Mouse (Mus musculus): ENCODE measurements around the gene Kctd17. TPM values are rescaled to one million over a fixed set of nuclear protein-coding genes. Genes with fewer than 3 reads are reported as not detected.
A peak's percentile ranks its signal among the peaks of the same experiment; 100 is the strongest.

Kctd17 gene
- polyA plus RNA-seq, 1 experiment from 2014 or later: 4.9 TPM

DNA sequence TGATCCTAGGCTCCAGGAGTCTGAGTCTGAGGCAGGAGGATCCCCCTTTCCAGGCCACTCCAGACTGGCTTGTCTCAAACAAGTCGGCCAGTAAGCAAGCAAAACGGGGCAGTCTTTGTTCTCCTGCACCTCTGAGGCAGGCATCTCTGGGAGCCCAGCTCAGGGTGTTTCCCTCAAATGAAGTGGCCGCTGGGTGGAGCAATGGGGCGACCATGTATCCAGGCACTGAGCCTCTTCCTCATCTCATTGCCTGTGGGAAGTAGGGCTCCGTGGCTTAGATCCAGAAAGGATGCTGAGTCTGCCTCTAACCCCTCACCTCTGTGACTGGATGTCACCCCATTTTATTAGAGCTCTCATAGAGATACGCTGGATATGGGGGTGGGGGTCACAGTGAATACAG lies 38.4 kb downstream of the Kctd17 start:
- Histone ChIP-seq H3K4me1 (ENCODE audit: control insufficient read depth, low read depth, low read length) (peaks cover under 1% of the 10 kb centered on the region), H3K4me2 (ENCODE audit: low read depth, low read length) (peak overlapping the region; percentile 48), H3K9ac (ENCODE audit: low read depth, low read length) (no peak overlapping the region), H3K27ac (ENCODE audit: low read length) (no peak overlapping the region), H3K27me3 (ENCODE audit: control insufficient read depth, insufficient read depth, low read depth, low read length) (no peaks in the 10 kb centered on the region), H3K4me3 (ENCODE audit: low read depth, low read length) (0 out of 2 replicates have a peak overlapping the region, but pooled peaks have one; percentile 8), H3K9me3 (replicated peaks; ENCODE audit: control insufficient read depth, low read length) (no peaks in the 10 kb centered on the region), H3K36me3 (ENCODE audit: control insufficient read depth, insufficient read depth) (no peaks in the 10 kb centered on the region)
- WGBS (ENCODE audit: insufficient replicate concordance): 22% methylated on average over 6 of the region's 6 CpGs
- no peak for ATAC-seq (ENCODE audit: low read depth)

DNA sequence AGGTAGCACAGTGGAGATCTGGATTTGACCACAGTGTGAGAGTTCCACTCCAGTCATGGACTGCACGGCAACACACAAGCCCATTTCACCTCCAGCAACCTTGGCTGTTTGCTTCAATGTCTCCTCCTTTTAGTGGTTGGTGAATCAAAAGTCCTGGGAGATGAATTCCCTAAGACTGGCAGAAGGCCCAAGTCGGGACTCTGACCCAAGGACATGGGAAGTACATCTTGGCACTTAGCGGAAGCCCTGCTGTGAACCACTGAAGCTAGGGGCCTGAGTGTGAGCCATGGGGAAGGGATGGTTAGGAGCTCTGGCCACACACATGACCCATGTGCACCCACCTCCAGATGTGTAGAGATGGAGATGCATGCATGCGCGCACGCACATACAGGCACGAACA lies 39.2 kb downstream of the Kctd17 start:
- Histone ChIP-seq H3K4me1 (ENCODE audit: control insufficient read depth, low read depth, low read length) (peaks cover 3% of the 10 kb centered on the region), H3K9me3 (replicated peaks; ENCODE audit: control insufficient read depth, low read length) (no peaks in the 10 kb centered on the region), H3K27me3 (ENCODE audit: control insufficient read depth, insufficient read depth, low read depth, low read length) (no peaks in the 10 kb centered on the region), H3K36me3 (ENCODE audit: control insufficient read depth, insufficient read depth) (no peaks in the 10 kb centered on the region), H3K4me3 (ENCODE audit: low read depth, low read length) (peak overlapping the region; percentile 49), H3K4me2 (ENCODE audit: low read depth, low read length) (peak overlapping the region; percentile 48), H3K9ac (ENCODE audit: low read depth, low read length) (peak overlapping the region; percentile 50), H3K27ac (ENCODE audit: low read length) (no peak overlapping the region; the same call in 1 of the 2 replicates)
- 77% methylated on average over 7 of the region's 7 CpGs for WGBS (ENCODE audit: insufficient replicate concordance)
- no peak for ATAC-seq (ENCODE audit: low read depth)

DNA sequence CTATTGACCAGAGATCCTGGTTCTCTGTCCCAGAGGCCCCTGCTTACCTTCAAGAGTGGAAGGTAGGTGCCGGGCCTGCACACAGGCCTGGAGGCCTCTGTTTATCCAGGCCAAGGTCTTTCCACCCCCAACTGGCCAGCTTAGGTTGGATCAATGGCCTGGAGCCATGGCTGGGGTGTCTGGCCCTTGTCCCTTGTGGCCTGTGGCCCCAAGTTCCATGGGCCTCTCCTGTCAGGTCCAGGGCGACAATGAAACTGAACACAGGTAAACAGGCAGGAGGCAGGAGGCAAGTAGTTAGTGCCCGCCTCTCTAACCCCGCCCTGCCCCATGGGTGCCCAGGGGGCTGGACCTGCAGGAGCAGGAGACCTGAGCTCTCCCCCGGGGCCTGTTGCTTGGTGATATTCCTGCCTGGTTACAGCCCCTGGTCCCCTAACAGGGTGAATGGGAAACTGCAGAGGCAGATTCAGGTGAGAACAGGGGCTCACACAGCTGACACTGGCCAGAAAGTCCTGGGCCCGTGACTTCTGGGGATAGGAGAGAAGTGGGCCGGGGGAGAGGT lies 40.1 kb downstream of the Kctd17 start, which contains the start of gene Tmprss6:
Gene Tmprss6, minus strand, starts transcription at position 256 of the 559 bp plus-strand sequence.
- H3K4me2 ChIP-seq (ENCODE audit: low read depth, low read length): peak within 1 kb of the TSS; percentile 48

DNA sequence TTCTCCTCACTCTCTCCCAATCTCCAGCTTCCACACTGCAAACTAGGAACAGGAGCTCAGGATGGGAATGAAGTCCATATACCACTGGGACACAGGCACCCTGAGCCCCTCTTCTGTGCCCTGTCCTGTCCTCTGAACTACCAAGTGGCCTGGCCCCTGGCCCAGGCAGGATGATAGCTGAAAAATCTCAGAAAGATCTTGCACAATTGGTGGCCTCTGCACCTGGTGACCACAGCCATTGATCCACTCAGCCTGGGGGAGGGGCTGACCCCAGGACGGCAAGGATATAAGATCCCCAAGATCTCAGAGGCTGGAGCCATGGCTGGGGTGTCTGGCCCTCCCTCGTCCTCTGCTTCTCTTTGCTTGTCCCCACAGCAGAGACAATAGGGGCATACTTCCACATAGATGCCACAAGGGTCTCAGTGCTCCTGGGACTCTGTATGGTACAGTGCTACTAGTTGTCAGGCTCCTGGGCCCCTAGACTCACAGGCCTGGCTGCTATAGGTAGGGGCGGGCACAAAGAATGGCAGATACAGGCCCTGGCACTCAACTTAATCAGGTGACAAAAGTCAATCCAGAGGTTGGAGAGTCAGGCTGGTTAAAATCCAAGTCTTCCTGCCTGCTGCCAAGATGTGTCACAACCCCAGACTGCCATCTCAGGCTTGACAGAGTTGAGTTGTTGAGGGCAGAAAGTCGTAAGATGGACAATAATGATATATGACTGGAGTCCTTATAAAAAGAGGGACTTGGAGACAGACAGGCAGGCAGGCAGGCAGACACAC lies 42.3 kb downstream of the Kctd17 start:
- Histone ChIP-seq H3K27ac (ENCODE audit: low read length) (peak overlapping the region; percentile 49), H3K9me3 (replicated peaks; ENCODE audit: control insufficient read depth, low read length) (no peaks in the 10 kb centered on the region), H3K9ac (ENCODE audit: low read depth, low read length) (no peak overlapping the region), H3K4me1 (ENCODE audit: control insufficient read depth, low read depth, low read length) (peaks cover 3% of the 10 kb centered on the region), H3K27me3 (ENCODE audit: control insufficient read depth, insufficient read depth, low read depth, low read length) (no peaks in the 10 kb centered on the region), H3K36me3 (ENCODE audit: control insufficient read depth, insufficient read depth) (no peaks in the 10 kb centered on the region), H3K4me2 (ENCODE audit: low read depth, low read length) (no peak overlapping the region), H3K4me3 (ENCODE audit: low read depth, low read length) (no peak overlapping the region)
- ATAC-seq (ENCODE audit: low read depth): peak; percentile 77
- 48% methylated on average over 4 of the region's 4 CpGs for WGBS (ENCODE audit: insufficient replicate concordance)

More for the DNA sequence above, 40.1 kb downstream of the Kctd17 start, which contains the start of gene Tmprss6:
- Histone ChIP-seq H3K27me3 (ENCODE audit: control insufficient read depth, insufficient read depth, low read depth, low read length) (no peaks in the 10 kb centered on the region), H3K4me3 (ENCODE audit: low read depth, low read length) (peak within 1 kb of the TSS; percentile 49), H3K4me1 (ENCODE audit: control insufficient read depth, low read depth, low read length) (peaks cover 3% of the 10 kb centered on the region), H3K36me3 (ENCODE audit: control insufficient read depth, insufficient read depth) (no peaks in the 10 kb centered on the region), H3K27ac (ENCODE audit: low read length) (peak within 1 kb of the TSS; percentile 79), H3K9me3 (replicated peaks; ENCODE audit: control insufficient read depth, low read length) (no peaks in the 10 kb centered on the region), H3K9ac (ENCODE audit: low read depth, low read length) (peak within 1 kb of the TSS; percentile 50)
- WGBS (ENCODE audit: insufficient replicate concordance): 54% methylated on average over 7 of the region's 7 CpGs
- peak; percentile 81 for ATAC-seq (ENCODE audit: low read depth)

DNA sequence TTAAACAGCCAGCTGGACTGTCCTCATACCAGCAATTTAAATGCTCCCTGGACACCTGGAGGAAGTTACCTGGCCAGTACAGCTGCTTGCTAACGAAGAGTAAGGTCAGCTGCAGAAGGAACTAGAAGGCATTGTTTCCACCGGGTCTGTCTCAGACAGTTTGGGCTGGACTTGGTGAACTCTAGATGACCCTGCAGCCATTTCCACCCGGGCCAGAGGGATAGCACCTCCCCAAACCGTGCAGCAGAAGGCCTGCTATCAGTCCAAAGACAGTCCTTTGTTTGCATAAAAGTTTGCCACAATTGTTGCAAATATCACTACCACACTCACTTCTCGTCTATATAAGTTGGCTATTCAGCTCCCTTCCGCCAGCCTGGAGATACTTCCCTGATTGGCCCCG lies 43.5 kb downstream of the Kctd17 start:
- no peak overlapping the region for H3K27ac ChIP-seq (ENCODE audit: low read length)
- no peaks in the 10 kb centered on the region for H3K9me3 ChIP-seq (replicated peaks; ENCODE audit: control insufficient read depth, low read length)
- no peak for ATAC-seq (ENCODE audit: low read depth)
- no peak overlapping the region for H3K4me3 ChIP-seq (ENCODE audit: low read depth, low read length)
- no peaks in the 10 kb centered on the region for H3K27me3 ChIP-seq (ENCODE audit: control insufficient read depth, insufficient read depth, low read depth, low read length)
- WGBS (ENCODE audit: insufficient replicate concordance): 24% methylated on average over 7 of the region's 7 CpGs
- no peaks in the 10 kb centered on the region for H3K36me3 ChIP-seq (ENCODE audit: control insufficient read depth, insufficient read depth)
- peaks cover 3% of the 10 kb centered on the region for H3K4me1 ChIP-seq (ENCODE audit: control insufficient read depth, low read depth, low read length)
- no peak overlapping the region for H3K4me2 ChIP-seq (ENCODE audit: low read depth, low read length)
- H3K9ac ChIP-seq (ENCODE audit: low read depth, low read length): no peak overlapping the region

DNA sequence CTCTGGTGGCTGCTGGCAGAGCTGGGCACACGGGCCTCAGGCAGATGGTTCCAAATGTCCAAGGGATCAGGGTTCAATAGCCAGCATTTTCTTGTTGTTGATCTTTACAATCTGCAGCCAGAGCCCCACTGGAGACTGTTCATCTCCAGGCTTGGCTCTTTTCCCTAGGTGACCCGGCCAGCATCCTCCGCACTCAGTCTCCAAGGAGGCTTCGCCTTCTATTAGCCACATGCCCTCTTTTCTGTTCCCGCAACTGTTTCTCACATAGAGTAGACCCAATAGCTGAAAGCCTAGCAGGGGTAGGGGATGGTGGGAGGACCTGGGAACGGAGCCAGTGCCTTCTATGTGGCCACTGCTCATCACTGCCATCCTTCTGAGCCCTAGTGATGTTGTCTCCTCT lies 45.1 kb downstream of the Kctd17 start:
- Histone ChIP-seq H3K4me1 (ENCODE audit: control insufficient read depth, low read depth, low read length) (peaks cover 3% of the 10 kb centered on the region), H3K4me3 (ENCODE audit: low read depth, low read length) (no peak overlapping the region), H3K9ac (ENCODE audit: low read depth, low read length) (no peak overlapping the region), H3K36me3 (ENCODE audit: control insufficient read depth, insufficient read depth) (no peaks in the 10 kb centered on the region), H3K27ac (ENCODE audit: low read length) (no peak overlapping the region), H3K27me3 (ENCODE audit: control insufficient read depth, insufficient read depth, low read depth, low read length) (no peaks in the 10 kb centered on the region), H3K9me3 (replicated peaks; ENCODE audit: control insufficient read depth, low read length) (no peaks in the 10 kb centered on the region), H3K4me2 (ENCODE audit: low read depth, low read length) (no peak overlapping the region)
- no peak for ATAC-seq (ENCODE audit: low read depth)
- 66% methylated on average over 6 of the region's 6 CpGs for WGBS (ENCODE audit: insufficient replicate concordance)

DNA sequence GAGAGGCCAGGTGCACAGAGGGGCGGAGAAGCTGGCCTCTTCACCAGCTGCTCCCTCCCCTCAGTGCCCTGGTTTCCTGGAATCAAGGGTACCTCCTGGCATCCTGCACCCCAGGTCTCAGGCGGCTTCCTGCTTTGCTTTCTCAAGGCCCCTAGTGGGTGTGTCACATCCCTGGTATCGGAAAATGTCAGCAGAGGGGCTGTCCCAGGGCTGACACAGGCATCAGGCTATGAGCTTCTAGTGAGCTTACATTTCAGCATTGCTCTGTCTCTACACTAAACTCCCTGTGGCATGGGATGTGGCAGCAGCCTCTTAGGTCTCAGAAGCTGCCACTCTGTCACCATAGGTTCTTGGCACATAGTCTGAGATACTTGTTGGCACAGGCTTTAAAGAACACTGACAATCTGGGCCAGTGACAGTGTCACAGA lies 47.3 kb downstream of the Kctd17 start:
- no peak overlapping the region for H3K4me2 ChIP-seq (ENCODE audit: low read depth, low read length)
- no peak overlapping the region for H3K4me3 ChIP-seq (ENCODE audit: low read depth, low read length)
- WGBS (ENCODE audit: insufficient replicate concordance): 48% methylated on average over 3 of the region's 3 CpGs
- ATAC-seq (ENCODE audit: low read depth): no peak
- no peak overlapping the region for H3K27ac ChIP-seq (ENCODE audit: low read length)
- H3K36me3 ChIP-seq (ENCODE audit: control insufficient read depth, insufficient read depth): no peaks in the 10 kb centered on the region
- H3K9me3 ChIP-seq (replicated peaks; ENCODE audit: control insufficient read depth, low read length): no peaks in the 10 kb centered on the region
- H3K9ac ChIP-seq (ENCODE audit: low read depth, low read length): no peak overlapping the region
- H3K27me3 ChIP-seq (ENCODE audit: control insufficient read depth, insufficient read depth, low read depth, low read length): no peaks in the 10 kb centered on the region
- peaks cover 3% of the 10 kb centered on the region; the same call in 1 of the 2 replicates for H3K4me1 ChIP-seq (ENCODE audit: control insufficient read depth, low read depth, low read length)

DNA sequence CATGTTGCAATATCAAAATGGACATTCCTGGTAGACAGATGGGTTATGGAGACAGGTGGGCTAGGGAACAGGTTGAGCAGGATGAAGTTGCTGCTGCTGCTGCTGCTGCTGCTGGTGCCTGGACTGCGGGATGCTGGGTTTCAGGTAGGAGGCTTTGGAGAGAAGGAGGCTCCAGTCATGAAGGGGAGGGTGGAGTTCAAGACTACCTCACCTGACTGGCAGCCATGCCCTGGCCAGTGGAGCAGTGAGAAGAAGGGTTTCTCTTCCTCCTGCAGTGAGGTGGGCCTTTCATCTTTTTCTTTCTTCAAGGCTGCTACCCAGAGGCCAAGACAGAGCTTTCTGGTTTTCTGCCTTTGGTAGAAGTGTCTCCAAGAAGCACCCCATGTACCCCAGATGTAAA lies 48.5 kb downstream of the Kctd17 start:
- no peak for ATAC-seq (ENCODE audit: low read depth)
- Histone ChIP-seq H3K36me3 (ENCODE audit: control insufficient read depth, insufficient read depth) (no peaks in the 10 kb centered on the region), H3K4me2 (ENCODE audit: low read depth, low read length) (no peak overlapping the region), H3K4me3 (ENCODE audit: low read depth, low read length) (no peak overlapping the region), H3K27me3 (ENCODE audit: control insufficient read depth, insufficient read depth, low read depth, low read length) (no peaks in the 10 kb centered on the region), H3K4me1 (ENCODE audit: control insufficient read depth, low read depth, low read length) (peaks cover 1% of the 10 kb centered on the region; the same call in 1 of the 2 replicates), H3K27ac (ENCODE audit: low read length) (no peak overlapping the region), H3K9ac (ENCODE audit: low read depth, low read length) (no peak overlapping the region), H3K9me3 (replicated peaks; ENCODE audit: control insufficient read depth, low read length) (no peaks in the 10 kb centered on the region)
- WGBS (ENCODE audit: insufficient replicate concordance): 63% methylated on average over 1 of the region's 1 CpGs

DNA sequence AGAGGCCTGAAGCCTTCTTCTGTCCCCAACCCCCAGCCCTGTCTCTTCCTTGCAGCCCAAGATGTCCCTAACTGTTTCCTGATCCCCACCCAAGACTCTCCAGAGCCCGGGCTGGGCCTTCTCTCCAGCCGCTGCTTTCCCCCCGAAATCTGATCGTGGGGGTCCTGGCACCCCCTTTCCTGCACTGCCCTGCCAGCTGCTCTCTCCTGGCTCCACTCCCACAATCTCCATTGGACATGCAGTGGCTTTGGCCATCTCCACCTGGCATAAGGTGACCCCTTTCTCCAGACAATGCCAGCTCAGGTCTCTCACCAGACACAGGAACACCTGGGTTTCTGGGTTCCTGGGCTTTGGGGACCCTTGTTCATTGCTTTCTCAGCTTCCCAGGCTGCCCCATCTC lies 49.7 kb downstream of the Kctd17 start:
- H3K9ac ChIP-seq (ENCODE audit: low read depth, low read length): no peak overlapping the region
- no peaks in the 10 kb centered on the region for H3K4me1 ChIP-seq (ENCODE audit: control insufficient read depth, low read depth, low read length)
- no peak for ATAC-seq (ENCODE audit: low read depth)
- no peaks in the 10 kb centered on the region for H3K9me3 ChIP-seq (replicated peaks; ENCODE audit: control insufficient read depth, low read length)
- H3K36me3 ChIP-seq (ENCODE audit: control insufficient read depth, insufficient read depth): no peaks in the 10 kb centered on the region
- 53% methylated on average over 4 of the region's 4 CpGs for WGBS (ENCODE audit: insufficient replicate concordance)
- H3K27me3 ChIP-seq (ENCODE audit: control insufficient read depth, insufficient read depth, low read depth, low read length): no peaks in the 10 kb centered on the region
- H3K4me2 ChIP-seq (ENCODE audit: low read depth, low read length): no peak overlapping the region
- no peak overlapping the region for H3K4me3 ChIP-seq (ENCODE audit: low read depth, low read length)
- H3K27ac ChIP-seq (ENCODE audit: low read length): no peak overlapping the region
